Mouse (Mus musculus): ENCODE measurements around the gene Fuca1.

DNA sequence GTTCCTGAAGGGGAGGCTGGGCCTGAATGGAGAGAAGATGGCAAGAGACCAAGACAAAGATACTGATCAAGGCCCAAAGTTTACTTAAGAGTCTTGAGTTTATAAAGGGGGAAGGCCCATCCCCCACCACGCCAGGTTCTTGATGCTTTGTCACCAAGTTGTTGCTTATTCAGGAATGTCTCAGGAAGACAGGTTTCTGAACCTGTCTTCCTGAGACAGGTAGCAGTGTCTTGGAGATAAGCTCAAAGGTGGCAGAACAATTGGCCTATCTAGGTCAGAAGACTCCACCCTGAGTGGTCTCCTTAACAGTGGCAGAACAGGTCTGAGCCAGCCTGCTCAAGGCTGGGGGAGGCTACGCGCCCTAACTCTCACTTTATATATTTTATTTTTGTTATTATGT is 6.3 kb downstream of the Fuca1 start:
- no peak for TF ChIP-seq MXI1 (IDR thresholded peaks at IDR 0.05; ENCODE audit: low read depth, low read length)
- no peak for TF ChIP-seq ELF1 (IDR thresholded peaks at IDR 0.05; ENCODE audit: low read depth, low read length)
